Mouse (Mus musculus) c-Kit-positive CD71-positive TER-119-positive erythroid progenitor cells, embryonic 14.5 days (primary cell): ENCODE measurements around the gene Slc43a3.
"Not testable (repeated sequence)": the region's sequence is repeated elsewhere in the genome, so short reads cannot be mapped to it uniquely, and the experiment has no call there.

Source experiments
- DNase-seq: peaks from one replicate; pipeline ENCODE4 v3.0.0-alpha.2; 2013; ENCODE audit warnings: low spot score

The Slc43a3 gene

DNA sequence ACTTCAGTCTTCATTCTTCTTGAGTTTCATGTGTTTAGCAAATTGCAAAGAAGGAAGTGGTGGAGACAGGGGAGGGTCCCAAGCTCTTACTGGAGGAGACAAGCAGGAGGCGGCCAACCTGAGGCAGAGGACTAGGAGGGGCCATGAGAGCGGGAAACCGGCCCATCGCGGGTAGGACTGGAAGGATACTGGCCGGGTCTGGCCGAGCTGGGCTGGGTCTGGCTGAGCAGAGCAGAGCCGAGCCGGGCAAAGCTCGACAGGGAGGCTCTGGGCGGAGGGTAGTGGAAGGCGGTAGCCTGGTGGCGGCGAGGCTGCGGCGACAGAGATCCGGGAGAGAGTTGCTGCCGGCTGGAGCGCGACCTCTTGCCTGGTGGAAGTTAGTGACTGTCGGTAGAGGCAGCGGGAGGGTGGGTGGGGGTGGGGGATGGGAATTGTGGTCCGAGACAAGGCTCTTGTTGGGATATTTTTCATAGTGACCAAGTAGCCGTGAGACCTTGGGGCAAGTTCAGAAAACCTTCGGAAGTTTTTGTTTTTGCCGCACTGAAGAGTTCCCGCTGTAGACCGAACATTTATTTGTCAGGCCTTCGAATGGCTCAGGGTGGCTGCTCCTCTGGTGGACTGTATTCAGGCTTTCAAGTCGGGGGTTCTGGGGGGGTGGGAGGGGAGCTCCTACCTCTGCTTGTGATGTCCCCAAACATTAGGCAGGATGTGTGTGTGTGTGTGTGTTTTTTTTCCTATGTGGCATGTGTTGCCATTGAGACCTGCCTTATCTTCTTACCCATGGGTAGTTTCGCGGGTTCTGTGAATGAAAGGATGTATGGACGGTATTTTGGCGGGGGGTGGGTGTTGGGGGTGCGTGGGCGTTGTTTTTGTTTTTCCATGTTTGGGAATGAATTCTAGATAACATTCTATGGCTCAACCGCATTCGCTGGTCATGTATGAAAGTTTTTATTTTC is at the start of gene Slc43a3:
Gene Slc43a3 (plus strand): TSS at position 106 of the 956 bp plus-strand sequence.
- DNase-seq, result peak; percentile 80

DNA sequence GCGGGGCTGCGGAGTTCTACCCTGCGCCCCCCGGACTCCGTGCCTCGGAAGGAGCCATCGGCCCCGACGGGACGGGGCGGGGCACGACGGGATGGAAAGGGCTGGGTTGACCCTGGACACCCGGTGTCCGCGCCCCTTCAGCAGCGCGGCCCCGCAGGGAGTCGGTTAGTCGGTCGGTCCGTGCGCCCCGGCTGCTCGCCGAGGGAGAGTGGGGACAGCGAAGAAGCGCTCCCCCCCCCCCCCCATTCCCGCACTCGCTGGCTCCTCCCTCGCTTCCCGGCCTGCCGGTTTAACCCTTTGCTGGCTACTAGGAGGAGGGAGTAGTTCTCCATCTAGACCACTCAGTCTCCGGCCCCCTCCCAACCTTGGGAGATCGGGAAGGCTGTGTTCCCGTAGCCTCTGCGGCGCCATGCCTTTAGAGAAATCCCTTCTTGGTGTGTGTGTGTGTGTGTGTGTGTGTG is 49.5 kb upstream of the Slc43a3 start:
- DNase-seq, result no peak

DNA sequence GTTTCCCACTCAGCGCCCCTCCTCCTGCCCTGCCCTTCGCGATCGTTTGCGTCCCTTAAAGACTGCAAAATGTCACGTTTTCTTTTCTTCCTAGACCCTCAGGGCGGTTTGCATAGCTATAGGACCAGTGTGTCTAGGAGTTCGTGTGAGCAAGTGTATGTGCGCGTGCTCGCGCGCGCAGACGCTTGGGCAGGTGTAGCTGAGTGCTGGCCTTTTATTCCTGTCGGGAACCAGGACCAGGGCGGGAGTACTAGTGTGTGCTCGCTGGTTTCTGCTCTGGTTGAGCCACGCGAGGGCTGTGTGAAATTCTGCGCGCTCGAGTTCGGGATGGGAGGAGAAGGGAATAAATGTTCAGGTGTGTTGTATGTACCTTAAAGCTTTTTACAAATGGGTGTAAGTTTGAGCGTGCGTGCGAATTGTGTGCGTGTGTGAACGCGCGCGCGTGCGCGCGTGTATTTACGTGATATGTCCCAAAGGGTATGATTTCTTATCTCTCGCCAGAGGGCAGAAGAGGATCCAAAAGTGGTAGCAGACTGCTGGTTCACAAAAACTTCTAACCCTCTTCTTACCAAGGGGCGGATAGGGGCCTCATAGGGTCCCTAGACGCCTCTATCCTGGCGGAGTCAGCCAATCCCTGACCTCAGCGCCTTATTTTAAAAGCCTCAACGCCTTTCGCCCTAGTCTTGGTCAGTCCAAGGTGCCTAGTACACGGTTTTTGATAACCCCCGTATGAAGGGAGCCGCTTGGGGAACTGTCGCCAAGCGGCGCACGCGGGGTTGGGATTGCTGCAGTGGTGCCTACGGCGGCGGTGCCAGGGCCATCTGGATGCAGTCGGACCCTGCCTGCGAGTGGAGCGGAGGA is 48.7 kb upstream of the Slc43a3 start:
- DNase-seq, result no peak

DNA sequence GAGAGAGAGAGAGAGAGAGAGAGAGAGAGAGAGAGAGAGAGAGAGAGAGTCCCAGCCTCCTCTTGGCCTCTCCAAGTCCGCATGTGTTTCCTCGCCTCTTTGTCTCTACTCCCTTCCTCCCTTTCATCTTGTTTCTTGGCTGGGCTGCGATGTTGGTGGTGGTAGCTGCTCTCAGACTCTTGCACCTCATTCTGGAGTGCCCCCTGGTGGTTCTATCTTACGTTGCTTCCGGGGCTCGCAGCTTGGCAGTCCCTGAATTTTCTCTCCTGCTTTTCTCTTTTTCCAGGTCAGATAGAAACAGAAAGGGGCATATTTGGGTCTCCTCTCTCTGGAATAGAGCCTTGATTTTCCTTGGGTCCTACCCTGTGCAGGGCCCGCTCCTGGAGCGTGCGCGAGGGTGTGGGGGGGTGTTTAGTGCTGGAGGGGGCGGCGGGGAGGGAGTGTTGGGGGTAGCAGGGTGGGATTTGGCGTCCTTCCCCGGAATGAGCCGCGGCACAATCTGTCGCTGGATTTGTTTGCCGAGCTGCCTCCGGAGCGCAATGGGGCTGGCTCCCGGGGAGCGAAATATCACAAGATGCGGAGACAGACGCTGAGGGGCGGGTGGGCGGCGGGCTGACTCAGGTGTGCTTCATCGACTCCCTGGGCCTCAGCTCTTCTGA is 47.6 kb upstream of the Slc43a3 start:
- peak; percentile 66 for DNase-seq

DNA sequence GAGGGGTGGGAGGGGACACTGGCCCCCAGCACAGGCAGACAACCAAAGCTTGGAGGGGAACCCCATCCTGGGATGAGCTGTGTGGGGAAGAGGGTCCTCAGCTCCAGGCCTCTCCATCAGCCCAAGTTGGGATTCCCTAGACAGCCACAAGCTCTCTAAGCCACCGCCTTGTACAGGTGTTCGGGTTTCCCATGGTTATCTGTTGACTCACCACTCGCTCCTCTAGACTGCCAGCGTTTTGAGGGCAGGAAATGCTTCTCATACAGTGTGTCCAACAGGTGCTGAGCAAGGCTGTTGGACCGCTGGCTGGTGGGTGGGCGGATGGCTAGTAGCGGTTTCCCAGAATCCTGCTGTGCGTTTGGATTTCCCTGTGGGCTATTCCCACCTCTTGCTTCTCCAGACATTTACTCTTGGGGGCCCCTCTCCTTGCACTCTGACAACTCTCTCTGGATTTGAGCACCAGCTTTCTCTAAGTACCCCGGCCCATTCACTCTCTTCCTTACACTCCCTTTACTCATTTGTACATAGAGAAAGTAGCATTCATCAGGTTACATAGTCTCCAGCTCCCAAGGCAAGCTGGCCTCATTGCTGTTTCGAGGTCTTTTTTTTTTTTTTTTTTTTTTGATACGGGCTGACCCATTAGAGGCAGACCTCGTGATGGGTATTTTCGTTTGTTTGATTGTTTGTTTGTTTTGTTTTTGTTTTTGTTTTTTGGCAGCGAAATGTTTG is 46.9 kb upstream of the Slc43a3 start:
- no peak for DNase-seq

DNA sequence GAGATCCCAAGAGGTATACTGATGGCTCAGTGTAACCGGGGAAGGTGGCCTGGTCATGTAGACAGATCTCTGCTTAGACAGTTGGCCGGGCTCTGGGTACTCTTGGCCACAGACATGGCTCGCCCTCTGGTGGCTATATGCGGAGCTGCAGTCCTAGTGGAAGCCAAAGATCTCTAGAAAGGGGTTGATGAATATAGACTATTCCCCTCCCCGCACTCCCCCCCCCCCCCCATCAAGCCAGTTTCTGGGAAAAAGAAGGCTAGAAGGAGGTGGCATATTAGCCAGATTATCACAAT is 46.4 kb upstream of the Slc43a3 start:
- DNase-seq, result peak; percentile 70

DNA sequence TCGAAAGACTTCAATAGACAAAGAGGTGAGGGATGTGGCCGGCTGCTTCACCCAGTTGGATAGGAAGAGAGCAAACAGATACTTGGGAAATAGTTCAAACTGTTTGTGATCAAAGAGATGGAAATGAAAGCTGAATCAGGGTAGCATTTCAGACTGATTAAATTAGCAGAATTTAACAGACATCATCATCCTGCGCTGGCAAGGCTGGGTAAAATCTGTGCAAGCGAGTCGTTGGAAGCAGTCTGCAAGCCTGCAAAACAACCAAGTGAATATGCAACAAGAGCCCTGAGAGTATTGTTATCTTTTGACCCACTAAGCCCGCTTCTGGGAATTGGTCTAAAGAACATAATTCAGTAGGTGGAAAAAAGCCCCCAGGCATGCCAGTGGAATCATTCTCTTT is 43.0 kb upstream of the Slc43a3 start:
- DNase-seq, result no peak

DNA sequence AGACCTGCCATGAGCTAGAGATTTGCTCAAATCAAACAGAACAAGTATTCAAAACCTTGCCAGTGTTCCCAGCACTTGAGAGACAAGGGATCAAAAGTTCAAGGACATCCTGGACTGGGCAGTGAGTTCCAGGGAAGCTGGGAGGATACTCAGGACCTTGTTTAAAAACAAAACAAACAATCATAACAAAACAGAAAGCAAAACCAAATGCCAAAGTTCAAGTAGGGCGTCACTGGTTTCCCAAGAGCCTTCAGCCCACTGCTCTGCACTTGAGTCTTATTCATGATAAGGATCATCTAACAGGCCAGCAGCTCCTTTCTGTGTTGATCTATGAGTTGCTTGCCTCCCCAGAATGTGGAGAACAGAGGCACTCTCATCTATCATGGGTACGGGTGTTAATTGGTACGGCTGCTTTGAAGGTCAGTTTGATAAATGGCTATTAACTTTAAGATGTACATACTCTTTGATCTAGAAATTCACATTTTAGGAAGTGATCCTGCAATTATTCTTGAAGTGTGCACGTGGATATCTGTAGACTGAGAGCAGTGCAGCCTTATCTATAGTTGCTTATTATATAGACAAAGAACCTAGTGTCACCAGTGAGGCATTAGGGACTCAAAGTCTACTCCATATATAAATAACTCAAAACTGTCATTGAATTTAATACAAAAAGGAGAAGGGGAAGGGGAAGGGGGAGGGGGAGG is 40.7 kb upstream of the Slc43a3 start:
- DNase-seq, result no peak

DNA sequence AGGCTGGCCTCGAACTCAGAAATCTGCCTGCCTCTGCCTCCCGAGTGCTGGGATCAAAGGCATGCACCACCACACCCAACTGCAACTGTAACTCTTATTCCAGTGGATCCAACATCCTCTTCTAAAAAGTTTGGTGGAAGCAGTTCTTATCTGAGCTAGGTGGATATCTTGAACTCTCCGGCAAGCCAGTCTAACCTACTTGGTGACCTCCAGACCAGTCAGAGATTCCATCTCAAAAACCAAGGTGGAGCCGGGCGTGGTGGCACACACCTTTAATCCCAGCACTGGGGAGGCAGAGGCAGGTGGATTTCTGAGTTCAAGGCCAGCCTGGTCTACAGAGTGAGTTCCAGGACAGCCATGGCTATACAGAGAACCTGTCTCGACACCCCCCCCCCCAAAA is 39.7 kb upstream of the Slc43a3 start:
- DNase-seq, result not testable (repeated sequence)

DNA sequence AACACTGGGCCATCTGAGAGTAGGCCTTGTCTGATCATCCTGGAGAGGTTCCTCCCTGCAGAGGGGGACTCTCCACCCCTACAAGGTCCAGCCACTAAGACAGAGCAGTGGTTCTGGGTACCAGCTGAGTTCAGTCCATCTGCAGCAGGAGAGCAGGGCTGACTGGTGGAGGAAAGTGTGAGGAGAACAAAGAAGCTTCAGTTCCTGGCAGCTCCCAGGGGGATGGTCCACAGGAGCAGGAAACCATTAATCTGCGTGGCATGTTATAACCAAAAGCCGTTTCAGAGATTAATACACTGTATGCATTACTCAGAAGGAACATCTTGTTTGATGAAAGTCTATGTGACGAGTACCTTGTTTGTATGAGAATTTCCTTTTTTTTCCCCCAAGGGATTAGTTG is 23.7 kb upstream of the Slc43a3 start:
- no peak for DNase-seq

DNA sequence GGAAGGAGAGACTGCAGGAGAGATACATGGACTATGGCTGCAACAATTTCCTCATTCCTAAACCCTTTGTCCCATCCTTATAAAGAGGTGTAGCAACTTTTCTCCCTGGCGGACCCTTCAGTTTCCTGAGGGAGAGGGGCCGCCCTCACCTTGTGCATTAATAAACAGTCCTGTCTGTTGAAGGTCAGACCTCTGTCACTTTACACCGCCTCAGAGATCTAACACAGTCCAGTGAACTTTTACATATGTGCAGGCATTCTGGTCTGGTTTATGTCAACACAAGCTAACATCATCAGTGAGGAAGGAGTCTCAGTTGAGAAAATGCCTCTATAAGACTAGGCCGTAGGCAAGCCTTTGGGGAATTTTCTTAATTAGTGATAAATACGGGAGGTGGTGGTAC is 22.5 kb upstream of the Slc43a3 start:
- DNase-seq, result no peak

DNA sequence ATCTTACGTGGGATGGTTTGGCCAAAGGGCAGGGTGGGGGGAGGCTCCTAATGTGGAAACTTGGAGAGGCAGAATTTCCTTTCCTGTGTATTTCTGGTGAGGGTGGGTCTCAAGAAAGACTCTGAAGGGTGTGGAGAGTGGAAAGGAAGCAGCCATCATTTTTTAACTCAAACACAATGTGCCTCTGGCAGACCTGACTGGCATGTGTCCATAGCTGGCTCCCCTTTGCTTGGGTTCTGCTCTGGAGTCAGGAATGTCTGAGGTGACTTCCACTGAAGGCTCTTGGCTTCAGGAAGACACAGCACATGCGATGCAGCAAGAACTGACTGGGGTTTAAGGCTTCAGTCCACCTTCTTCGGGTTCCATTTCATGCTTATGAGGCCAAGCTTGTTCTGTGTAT is 21.0 kb upstream of the Slc43a3 start:
- DNase-seq, result no peak

DNA sequence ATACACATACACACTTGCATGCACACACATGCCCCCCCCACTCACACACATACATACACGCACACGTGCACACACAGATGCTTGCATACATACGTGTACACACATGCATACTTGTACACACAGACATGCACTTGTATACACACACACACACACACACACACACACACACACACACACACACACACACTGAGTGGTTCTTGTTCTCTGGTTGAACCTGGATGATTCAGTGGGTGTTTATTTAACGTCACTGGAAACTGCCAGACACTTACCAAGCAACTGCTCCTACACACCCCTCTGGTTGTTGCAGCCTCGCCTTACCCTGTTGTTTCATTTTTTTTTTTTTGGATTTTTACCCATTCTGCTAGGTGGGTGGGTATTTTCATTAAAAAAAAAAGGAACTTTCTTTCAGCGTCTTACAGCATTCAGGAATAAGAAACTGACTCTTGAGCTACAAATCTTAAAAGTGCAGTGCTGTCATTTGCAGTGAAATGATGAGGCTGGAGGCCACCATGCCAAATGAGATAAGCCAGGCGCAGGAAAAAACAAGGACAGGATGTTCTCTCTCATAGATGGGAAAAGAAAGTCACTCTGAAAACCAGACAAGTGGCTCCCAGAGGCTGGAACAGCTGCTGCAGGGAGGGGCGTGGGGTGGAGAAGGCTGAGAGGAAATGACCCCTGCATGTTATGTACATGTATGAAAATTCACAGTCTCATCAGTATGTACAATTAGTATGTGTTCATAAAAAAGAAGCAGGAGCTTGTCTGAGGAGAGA is 19.6 kb upstream of the Slc43a3 start:
- no peak for DNase-seq

DNA sequence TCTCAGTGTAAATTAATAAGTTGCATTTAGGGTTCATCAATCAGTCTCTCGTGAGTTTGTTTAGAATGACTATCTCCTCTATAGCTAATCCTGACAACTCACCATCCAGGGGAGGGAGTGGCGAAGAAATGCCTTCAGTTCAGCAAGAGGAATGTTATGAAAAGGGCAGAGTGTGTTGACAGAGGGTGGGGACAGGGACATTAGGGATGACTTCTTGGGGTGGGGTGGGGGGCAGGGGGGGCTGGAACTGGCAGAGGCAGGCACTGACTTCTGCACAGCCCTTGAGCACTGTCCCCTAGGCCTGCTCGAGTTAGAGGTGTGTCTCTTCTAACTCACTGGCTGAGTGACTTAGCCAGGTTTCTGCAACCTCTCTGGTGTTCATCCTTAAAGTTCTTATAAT is 18.2 kb upstream of the Slc43a3 start:
- DNase-seq, result no peak

DNA sequence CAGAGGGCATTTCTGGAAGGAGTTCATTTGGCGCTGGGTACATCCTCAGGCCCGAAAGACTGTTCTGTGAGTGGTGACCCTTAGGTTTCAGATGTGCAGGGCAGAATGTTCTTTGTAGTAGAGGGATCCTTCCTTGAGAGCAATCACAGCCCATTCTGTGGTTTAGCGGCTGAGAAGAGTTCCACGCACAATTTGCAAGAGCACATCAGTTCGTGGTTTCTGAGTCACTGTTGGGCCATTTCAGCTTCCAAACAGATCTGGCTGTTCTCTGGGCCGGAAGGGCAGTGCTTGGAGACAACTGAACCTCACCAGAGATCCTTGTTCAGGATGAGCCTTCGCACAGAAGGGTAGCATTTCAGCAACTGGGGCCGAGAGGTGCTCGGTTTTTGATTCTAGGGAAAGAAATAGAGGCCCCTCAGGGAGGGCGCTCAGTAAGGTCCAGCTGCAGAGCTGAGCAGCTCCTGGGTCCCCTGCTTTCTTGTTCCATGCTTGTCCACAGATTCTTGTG is 16.7 kb upstream of the Slc43a3 start:
- DNase-seq, result no peak

DNA sequence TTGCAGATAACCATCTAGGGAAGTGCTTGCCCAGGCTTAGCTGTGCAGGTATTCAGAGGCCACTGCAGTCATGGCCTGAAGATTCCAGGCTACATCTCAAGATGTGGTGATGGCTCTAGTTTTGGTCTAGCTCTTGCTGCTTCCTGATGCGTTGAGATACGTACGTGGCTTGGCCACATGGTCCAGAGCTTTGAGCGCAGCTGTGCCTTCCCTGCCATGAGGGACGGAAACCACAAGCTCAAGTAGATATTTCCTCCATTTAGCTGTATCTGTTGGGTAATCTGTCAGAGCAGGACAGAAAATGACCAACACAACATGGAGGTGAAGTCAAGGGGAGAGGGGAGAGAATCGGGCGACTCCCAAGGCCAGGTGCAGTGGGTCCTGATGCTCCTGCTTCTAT is 6.2 kb upstream of the Slc43a3 start:
- DNase-seq, result no peak

DNA sequence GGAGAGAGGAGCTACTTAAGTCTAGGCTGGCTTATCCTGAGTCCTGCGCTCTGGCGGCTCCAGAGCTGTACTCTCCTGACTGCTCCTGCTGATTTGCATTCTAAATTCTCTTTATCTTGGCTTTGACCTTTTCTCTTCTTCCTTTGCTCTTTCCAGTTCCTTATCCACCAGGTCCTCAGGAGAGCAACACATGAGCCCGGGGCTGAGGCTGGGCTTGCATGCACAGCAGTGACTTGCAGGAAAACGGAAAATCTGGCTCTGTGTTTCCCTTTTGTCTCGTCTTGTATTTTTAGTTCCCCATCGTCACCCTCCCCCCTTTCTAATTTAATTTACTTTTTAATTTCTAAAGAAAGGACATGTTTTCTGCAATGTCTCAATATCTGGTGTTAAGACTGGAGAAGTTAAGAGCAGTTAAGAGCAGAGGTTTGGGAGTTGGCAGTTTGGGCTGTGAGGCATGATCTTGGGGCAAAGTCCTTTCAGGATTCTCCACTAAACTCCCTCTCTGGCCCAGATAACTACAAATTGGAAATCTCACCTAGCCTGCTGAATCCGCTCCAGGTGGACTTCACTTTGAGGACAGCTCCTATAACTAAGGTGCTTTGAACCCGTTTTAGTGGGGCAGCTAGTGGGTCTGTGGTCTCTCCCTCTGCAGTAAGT is 2.3 kb upstream of the Slc43a3 start:
- no peak for DNase-seq

DNA sequence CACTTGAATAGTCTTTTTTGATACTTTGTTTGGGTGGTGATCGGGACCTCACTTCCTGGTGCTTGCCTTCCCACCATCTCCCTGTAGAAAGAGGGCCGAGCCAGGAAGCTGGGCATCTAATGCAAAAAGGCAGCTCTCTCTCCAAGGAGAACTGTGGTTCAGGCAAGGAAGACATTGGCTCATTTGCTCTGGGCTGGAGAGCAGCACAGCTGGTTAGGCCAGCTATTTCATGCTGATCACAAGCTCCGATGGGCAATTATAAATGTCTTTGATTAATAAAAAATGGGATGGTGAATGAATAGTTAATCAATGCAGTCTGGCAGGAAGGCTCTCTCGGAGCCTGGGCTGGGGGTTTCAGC is 1.8 kb upstream of the Slc43a3 start:
- no peak for DNase-seq

DNA sequence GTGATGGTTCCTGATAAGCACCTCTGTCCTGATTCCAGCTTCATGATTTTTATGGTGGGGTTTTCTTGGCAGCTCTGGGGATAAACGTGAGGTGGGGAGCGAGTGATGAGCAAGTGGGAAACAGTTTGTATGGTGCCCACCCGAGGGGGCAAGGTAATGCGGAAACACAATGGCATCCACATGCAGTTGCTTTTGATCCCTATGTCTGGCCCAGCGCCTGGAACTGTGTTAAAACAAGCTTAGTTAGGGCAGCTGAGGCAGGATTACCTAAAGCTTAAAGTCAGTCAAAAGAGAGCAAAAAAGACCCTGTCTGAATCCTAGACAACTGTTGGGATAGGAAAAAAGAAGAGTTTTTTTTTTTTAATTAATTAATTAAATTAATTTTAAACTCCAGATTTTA is 1.3 kb upstream of the Slc43a3 start:
- no peak for DNase-seq
